Mouse (Mus musculus) intestine, postnatal 0 days (tissue): ENCODE data around the gene Gigyf1. TPM values are rescaled to one million over a fixed set of nuclear protein-coding genes. Genes with fewer than 3 reads are reported as not detected.
A peak's percentile ranks its signal among the peaks of the same experiment; 100 is the strongest.

Experiments
- ATAC-seq: fragments of 200-750 bp; cut with Nextera tagmentation; 2 replicates; pipeline ENCODE4 v1.8.0; 2017; ENCODE audit warnings: mild to moderate bottlenecking, moderate TSS enrichment, moderate library complexity
- H3K27ac ChIP-seq: fragments of 300-500 bp; sonication (generic); 2 replicates; pipeline ENCODE4 v1.5.1; 2014; ENCODE audit warnings: mild to moderate bottlenecking, low read depth, low read length, moderate library complexity
- H3K27me3 ChIP-seq: fragments of 300-500 bp; sonication (generic); replicated peaks from 2 replicates; pipeline ENCODE4 v1.6.1; 2014; ENCODE audit warnings: low read length, mixed read lengths; ENCODE audit not compliant: control insufficient read depth, insufficient read depth
- H3K36me3 ChIP-seq: fragments of 300-500 bp; sonication (generic); 2 replicates; pipeline ENCODE4 v1.6.1; 2014; ENCODE audit warnings: mild to moderate bottlenecking, moderate library complexity; ENCODE audit not compliant: control insufficient read depth, insufficient read depth
- H3K4me1 ChIP-seq: fragments of 300-500 bp; sonication (generic); replicated peaks from 2 replicates; pipeline ENCODE4 v1.6.1; 2014; ENCODE audit warnings: antibody characterized with exemption, low read length, mixed read lengths; ENCODE audit not compliant: control insufficient read depth, insufficient read depth
- H3K4me2 ChIP-seq: fragments of 300-500 bp; sonication (generic); replicated peaks from 2 replicates; pipeline ENCODE4 v1.6.1; 2014; ENCODE audit warnings: low read depth, mild to moderate bottlenecking, moderate library complexity
- H3K4me3 ChIP-seq: fragments of 300-500 bp; sonication (generic); 2 replicates; pipeline ENCODE4 v1.5.1; 2014; ENCODE audit warnings: low read depth, low read length
- H3K9ac ChIP-seq: fragments of 300-500 bp; sonication (generic); 2 replicates; pipeline ENCODE4 v1.6.1; 2014; ENCODE audit warnings: mild to moderate bottlenecking, low read depth, low read length
- H3K9me3 ChIP-seq: fragments of 300-500 bp; sonication (generic); 2 replicates; pipeline ENCODE4 v1.6.1; 2016; ENCODE audit warnings: mixed run types; ENCODE audit not compliant: control insufficient read depth
- CTCF ChIP-seq: sonication (generic); IDR thresholded peaks from 2 replicates; pipeline ENCODE4 v1.5.1; 2016; ENCODE audit warnings: low read depth, mild to moderate bottlenecking, control low read depth, antibody characterized with exemption, moderate library complexity
- WGBS: fragments of 180-500 bp; shearing (Covaris S2); extraction: QIAGEN DNeasy Blood & Tissue Kit; methylation state at CpG from one replicate; pipeline ENCODE4 v1.1.7; 2014; 5-methylcytosine and 5-hydroxymethylcytosine counted together
- polyA plus RNA-seq: library from polyadenylated mRNA; unstranded; fragments of >200 nt; fragmentation: Nextera tagmentation; extraction: Ambion mirVana; gene quantifications from 2 replicates; pipeline ENCODE4 v1.2.1, GENCODE M21; 2015

Gigyf1 gene
- polyA plus RNA-seq, 1 experiment from 2014 or later, result 4.7 TPM

- no peak for TF ChIP-seq CTCF
- no peaks in the 10 kb centered on the region for H3K9me3 ChIP-seq
- H3K9ac ChIP-seq, result no peak overlapping the region
- no peaks in the 10 kb centered on the region for H3K36me3 ChIP-seq
- H3K4me1 ChIP-seq, result peaks cover 6% of the 10 kb centered on the region; the same call in 1 of the 2 replicates
- H3K27me3 ChIP-seq, result no peaks in the 10 kb centered on the region
- H3K27ac ChIP-seq, result no peak overlapping the region
- WGBS, result 48% methylated on average over 3 of the region's 3 CpGs
- H3K4me3 ChIP-seq, result peak overlapping the region; percentile 95
- H3K4me2 ChIP-seq, result peak overlapping the region; percentile 95
- no peak for ATAC-seq
Observed at GRCm38 (mm10) chr5:137511706-137512105, 6.6 kb upstream of the Gigyf1 start.

- peaks cover 6% of the 10 kb centered on the region; the same call in 1 of the 2 replicates for H3K4me1 ChIP-seq
- H3K9me3 ChIP-seq, result no peaks in the 10 kb centered on the region
- H3K36me3 ChIP-seq, result no peaks in the 10 kb centered on the region; the same call in 1 of the 2 replicates
- WGBS, result 79% methylated on average over 11 of the region's 11 CpGs
- TF ChIP-seq CTCF, result peak; percentile 76
- H3K4me3 ChIP-seq, result no peak overlapping the region
- no peak overlapping the region for H3K27ac ChIP-seq
- H3K9ac ChIP-seq, result no peak overlapping the region
- no peak for ATAC-seq
- no peaks in the 10 kb centered on the region for H3K27me3 ChIP-seq
- H3K4me2 ChIP-seq, result no peak overlapping the region
Observed at GRCm38 (mm10) chr5:137512847-137513794, 5.2 kb upstream of the Gigyf1 start.

GRCm38 (mm10) chr5:137513951-137514721, 4.2 kb upstream of the Gigyf1 start:
- no peak overlapping the region for H3K9ac ChIP-seq
- no peak overlapping the region for H3K4me2 ChIP-seq
- ATAC-seq, result no peak
- peaks cover 10% of the 10 kb centered on the region for H3K36me3 ChIP-seq
- no peak overlapping the region for H3K27ac ChIP-seq
- no peaks in the 10 kb centered on the region for H3K9me3 ChIP-seq
- no peaks in the 10 kb centered on the region for H3K27me3 ChIP-seq
- WGBS, result 87% methylated on average over 12 of the region's 12 CpGs
- no peak overlapping the region for H3K4me3 ChIP-seq
- TF ChIP-seq CTCF, result no peak
- H3K4me1 ChIP-seq, result peaks cover 6% of the 10 kb centered on the region; the same call in 1 of the 2 replicates

- ATAC-seq, result no peak
- 87% methylated on average over 3 of the region's 3 CpGs for WGBS
- H3K27ac ChIP-seq, result no peak overlapping the region
- H3K36me3 ChIP-seq, result peaks cover 16% of the 10 kb centered on the region
- H3K4me2 ChIP-seq, result no peak overlapping the region
- no peaks in the 10 kb centered on the region for H3K27me3 ChIP-seq
- no peaks in the 10 kb centered on the region for H3K9me3 ChIP-seq
- TF ChIP-seq CTCF, result no peak
- H3K9ac ChIP-seq, result no peak overlapping the region
- no peak overlapping the region for H3K4me3 ChIP-seq
- H3K4me1 ChIP-seq, result peaks cover 6% of the 10 kb centered on the region; the same call in 1 of the 2 replicates
Observed at GRCm38 (mm10) chr5:137514811-137515210, 3.5 kb upstream of the Gigyf1 start.

- no peak for ATAC-seq
- no peak overlapping the region for H3K9ac ChIP-seq
- WGBS, result 92% methylated on average over 27 of the region's 27 CpGs
Observed at GRCm38 (mm10) chr5:137519691-137520550, 1.6 kb downstream of the Gigyf1 start.

More at GRCm38 (mm10) chr5:137519691-137520550, 1.6 kb downstream of the Gigyf1 start:
- Histone ChIP-seq H3K4me2 (no peak overlapping the region), H3K27ac (no peak overlapping the region), H3K4me3 (no peak overlapping the region), H3K27me3 (no peaks in the 10 kb centered on the region), H3K36me3 (peaks cover 68% of the 10 kb centered on the region), H3K9me3 (no peaks in the 10 kb centered on the region), H3K4me1 (no peaks in the 10 kb centered on the region)
- no peak for TF ChIP-seq CTCF
